Mouse (Mus musculus): Measurements from ENCODE around the gene Sec23a. TPM values are rescaled to one million over a fixed set of nuclear protein-coding genes. Genes with fewer than 3 reads are reported as not detected.

Gene Sec23a
- total and polyA plus RNA-seq, 2 experiments = 23.7 to 96.3 TPM

DNA sequence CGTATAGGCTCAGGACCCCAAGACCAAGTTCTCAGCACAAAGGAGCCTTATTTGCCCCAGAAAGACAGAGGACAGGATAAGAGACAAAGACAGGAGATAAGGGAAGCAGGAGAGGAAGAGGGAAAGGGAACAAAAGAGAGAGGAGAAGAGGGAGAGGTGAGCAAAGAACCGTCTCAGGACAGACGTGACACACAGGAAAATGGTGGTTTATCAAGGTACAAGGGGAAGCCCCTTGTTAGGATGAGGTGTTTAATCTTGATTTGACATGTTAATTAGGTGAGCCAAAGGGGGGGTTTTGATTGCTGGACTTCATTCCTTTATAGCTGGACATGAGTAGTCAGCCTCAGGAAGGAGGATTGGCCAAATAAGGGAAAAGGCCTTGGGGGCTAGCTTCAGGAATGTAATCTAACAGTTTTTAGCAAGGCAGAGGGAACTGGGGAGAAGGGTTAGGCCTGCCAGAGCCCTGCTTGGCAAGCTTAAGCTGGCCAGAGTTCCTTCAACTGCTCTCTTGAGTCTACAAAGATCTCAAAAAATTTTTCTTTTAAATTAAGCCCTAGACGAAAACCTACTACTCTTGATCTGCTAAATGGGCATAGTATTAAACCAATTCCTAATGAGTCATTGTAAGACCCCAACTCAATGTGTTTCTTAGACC lies 43.5 kb upstream of the Sec23a start:
- no peaks in the 10 kb centered on the region for H3K27me3 ChIP-seq (ENCODE audit: control insufficient read depth, insufficient read depth, low read length)
- DNase-seq (ENCODE audit: extremely low read depth, low read depth, low spot score) = no peak
- no peak overlapping the region for H3K4me3 ChIP-seq (ENCODE audit: insufficient read depth, low read depth, low read length)
- H3K36me3 ChIP-seq (ENCODE audit: control insufficient read depth, insufficient read depth, low read length) = peaks cover 6% of the 10 kb centered on the region
- no peak overlapping the region for H3K27ac ChIP-seq (replicated peaks; ENCODE audit: insufficient read depth, low read depth, low read length)
- H3K4me1 ChIP-seq (ENCODE audit: control insufficient read depth, insufficient read depth, low read length) = peaks cover 6% of the 10 kb centered on the region; the same call in 1 of the 2 replicates
- H3K79me2 ChIP-seq (ENCODE audit: control insufficient read depth, insufficient read depth, low read length) = peaks cover 57% of the 10 kb centered on the region
- no peak overlapping the region for H3K9ac ChIP-seq (ENCODE audit: low read depth, low read length)
- WGBS = 81% methylated on average over 4 of the region's 4 CpGs
- TF ChIP-seq POLR2A (IDR thresholded peaks at IDR 0.05; ENCODE audit: extremely low read depth, insufficient read depth, low read length) (no peak), CTCF (IDR thresholded peaks at IDR 0.05; ENCODE audit: low read depth, low read length) (no peak)

DNA sequence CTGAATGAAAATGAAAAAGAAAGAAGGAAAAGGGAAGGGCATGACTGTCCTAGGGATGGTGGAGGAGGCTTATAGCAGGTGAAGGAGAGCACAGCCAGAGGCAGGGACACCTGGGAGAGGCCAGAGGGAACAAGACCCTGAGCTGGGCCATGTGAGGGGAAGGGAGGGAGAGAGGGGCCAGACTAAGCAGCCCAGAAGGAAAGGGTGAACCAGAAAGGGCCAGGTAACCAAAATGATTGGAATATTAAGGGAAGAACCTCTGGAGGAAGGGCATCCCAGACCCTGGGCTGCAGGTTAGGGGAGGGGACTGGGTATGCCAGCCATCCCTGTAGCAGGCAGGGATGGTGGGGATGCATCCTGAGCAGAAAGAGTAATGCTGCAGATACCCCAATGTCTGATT lies 42.2 kb upstream of the Sec23a start:
- Histone ChIP-seq H3K79me2 (ENCODE audit: control insufficient read depth, insufficient read depth, low read length) (peaks cover 48% of the 10 kb centered on the region), H3K27me3 (ENCODE audit: control insufficient read depth, insufficient read depth, low read length) (no peaks in the 10 kb centered on the region), H3K9ac (ENCODE audit: low read depth, low read length) (no peak overlapping the region), H3K4me3 (ENCODE audit: insufficient read depth, low read depth, low read length) (no peak overlapping the region), H3K27ac (replicated peaks; ENCODE audit: insufficient read depth, low read depth, low read length) (no peak overlapping the region), H3K36me3 (ENCODE audit: control insufficient read depth, insufficient read depth, low read length) (peaks cover 11% of the 10 kb centered on the region), H3K4me1 (ENCODE audit: control insufficient read depth, insufficient read depth, low read length) (peaks cover 5% of the 10 kb centered on the region; the same call in 1 of the 2 replicates)
- DNase-seq (ENCODE audit: extremely low read depth, low read depth, low spot score) = no peak
- TF ChIP-seq POLR2A (IDR thresholded peaks at IDR 0.05; ENCODE audit: extremely low read depth, insufficient read depth, low read length) (no peak), CTCF (IDR thresholded peaks at IDR 0.05; ENCODE audit: low read depth, low read length) (no peak)

DNA sequence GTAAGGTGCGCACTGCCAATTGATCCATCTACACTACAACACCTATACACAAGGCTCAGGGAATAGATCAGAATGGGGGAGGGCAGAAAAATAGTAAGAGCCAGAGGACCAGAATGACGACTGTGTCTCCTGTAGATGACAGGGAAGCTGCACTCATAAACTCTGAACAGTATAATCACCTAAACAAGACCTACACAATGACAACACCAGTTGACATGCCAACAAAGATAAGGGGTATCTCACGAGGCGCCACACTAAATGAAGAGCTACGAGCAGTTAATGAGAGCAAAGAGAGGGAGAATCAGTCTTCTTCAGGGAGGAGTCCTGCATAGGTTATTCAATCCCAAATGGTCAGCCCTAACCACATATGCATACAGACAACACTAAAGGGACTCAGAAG lies 41.3 kb upstream of the Sec23a start:
- H3K27ac ChIP-seq (replicated peaks; ENCODE audit: insufficient read depth, low read depth, low read length) = no peak overlapping the region
- peaks cover 5% of the 10 kb centered on the region; the same call in 1 of the 2 replicates for H3K4me1 ChIP-seq (ENCODE audit: control insufficient read depth, insufficient read depth, low read length)
- peaks cover 44% of the 10 kb centered on the region for H3K79me2 ChIP-seq (ENCODE audit: control insufficient read depth, insufficient read depth, low read length)
- peaks cover 16% of the 10 kb centered on the region for H3K36me3 ChIP-seq (ENCODE audit: control insufficient read depth, insufficient read depth, low read length)
- no peak overlapping the region for H3K9ac ChIP-seq (ENCODE audit: low read depth, low read length)
- H3K4me3 ChIP-seq (ENCODE audit: insufficient read depth, low read depth, low read length) = no peak overlapping the region
- H3K27me3 ChIP-seq (ENCODE audit: control insufficient read depth, insufficient read depth, low read length) = no peaks in the 10 kb centered on the region
- WGBS = 92% methylated on average over 5 of the region's 5 CpGs
- no peak for DNase-seq (ENCODE audit: extremely low read depth, low read depth, low spot score)
- TF ChIP-seq CTCF (IDR thresholded peaks at IDR 0.05; ENCODE audit: low read depth, low read length) (no peak), POLR2A (IDR thresholded peaks at IDR 0.05; ENCODE audit: extremely low read depth, insufficient read depth, low read length) (no peak)

DNA sequence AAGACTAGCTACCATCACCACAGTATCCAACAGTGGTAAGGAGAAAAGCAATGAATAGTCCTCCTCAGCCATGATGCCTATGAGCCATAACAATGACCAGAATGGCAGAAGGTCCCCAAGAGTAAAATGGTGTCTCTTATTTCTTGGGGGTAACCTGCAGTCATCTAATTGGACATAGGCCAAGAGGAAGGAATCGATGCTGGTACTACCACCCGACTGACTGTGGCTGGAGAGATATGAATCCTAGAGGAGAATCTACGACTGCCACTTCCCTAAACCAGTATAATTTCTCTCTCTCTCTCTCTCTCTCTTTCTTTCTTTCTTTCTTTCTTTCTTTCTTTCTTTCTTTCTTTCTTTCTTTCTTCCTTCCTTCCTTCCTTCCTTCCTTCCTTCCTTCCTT lies 40.7 kb upstream of the Sec23a start:
- WGBS = 69% methylated on average over 3 of the region's 3 CpGs
- H3K27me3 ChIP-seq (ENCODE audit: control insufficient read depth, insufficient read depth, low read length) = no peaks in the 10 kb centered on the region

DNA sequence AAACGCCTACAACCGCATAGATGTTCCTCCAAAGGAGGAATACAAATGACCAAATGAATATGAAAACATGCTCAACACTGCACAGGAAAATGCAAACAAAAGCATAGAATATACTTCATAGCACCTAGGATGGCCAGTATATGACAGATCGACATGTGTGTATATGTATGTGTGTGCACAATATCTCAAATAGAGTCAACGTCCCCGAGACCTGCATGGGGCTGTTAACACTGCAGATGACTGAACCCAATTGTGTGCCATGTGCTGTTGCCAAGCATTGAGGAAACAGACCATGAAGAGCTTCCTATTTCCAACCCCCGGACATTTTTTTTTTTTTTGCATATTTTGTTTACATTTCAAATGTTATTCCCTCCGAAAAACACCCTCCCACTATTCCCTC lies 29.0 kb upstream of the Sec23a start:
- Histone ChIP-seq H3K27me3 (ENCODE audit: control insufficient read depth, insufficient read depth, low read length) (no peaks in the 10 kb centered on the region), H3K36me3 (ENCODE audit: control insufficient read depth, insufficient read depth, low read length) (peaks cover 16% of the 10 kb centered on the region), H3K9ac (ENCODE audit: low read depth, low read length) (no peak overlapping the region), H3K4me1 (ENCODE audit: control insufficient read depth, insufficient read depth, low read length) (no peaks in the 10 kb centered on the region; the same call in 1 of the 2 replicates), H3K79me2 (ENCODE audit: control insufficient read depth, insufficient read depth, low read length) (no peaks in the 10 kb centered on the region), H3K4me3 (ENCODE audit: insufficient read depth, low read depth, low read length) (no peak overlapping the region), H3K27ac (replicated peaks; ENCODE audit: insufficient read depth, low read depth, low read length) (no peak overlapping the region)
- DNase-seq (ENCODE audit: extremely low read depth, low read depth, low spot score) = no peak
- TF ChIP-seq POLR2A (IDR thresholded peaks at IDR 0.05; ENCODE audit: extremely low read depth, insufficient read depth, low read length) = no peak
- no peak for TF ChIP-seq CTCF (IDR thresholded peaks at IDR 0.05; ENCODE audit: low read depth, low read length)
- WGBS = 29% methylated on average over 7 of the region's 7 CpGs

More for the DNA sequence above, 40.7 kb upstream of the Sec23a start:
- no peak overlapping the region for H3K4me3 ChIP-seq (ENCODE audit: insufficient read depth, low read depth, low read length)
- peaks cover 3% of the 10 kb centered on the region; the same call in 1 of the 2 replicates for H3K4me1 ChIP-seq (ENCODE audit: control insufficient read depth, insufficient read depth, low read length)
- no peak for TF ChIP-seq CTCF (IDR thresholded peaks at IDR 0.05; ENCODE audit: low read depth, low read length)
- TF ChIP-seq POLR2A (IDR thresholded peaks at IDR 0.05; ENCODE audit: extremely low read depth, insufficient read depth, low read length) = no peak
- H3K9ac ChIP-seq (ENCODE audit: low read depth, low read length) = no peak overlapping the region
- no peak for DNase-seq (ENCODE audit: extremely low read depth, low read depth, low spot score)
- H3K79me2 ChIP-seq (ENCODE audit: control insufficient read depth, insufficient read depth, low read length) = peaks cover 40% of the 10 kb centered on the region
- H3K36me3 ChIP-seq (ENCODE audit: control insufficient read depth, insufficient read depth, low read length) = peaks cover 19% of the 10 kb centered on the region
- H3K27ac ChIP-seq (replicated peaks; ENCODE audit: insufficient read depth, low read depth, low read length) = no peak overlapping the region
